Mouse (Mus musculus): ENCODE measurements around the gene Cradd. TPM values are rescaled to one million over a fixed set of nuclear protein-coding genes. Genes with fewer than 3 reads are reported as not detected.

The Cradd gene
- polyA plus RNA-seq, 1 experiment from 2014 or later, result 15.0 TPM

DNA sequence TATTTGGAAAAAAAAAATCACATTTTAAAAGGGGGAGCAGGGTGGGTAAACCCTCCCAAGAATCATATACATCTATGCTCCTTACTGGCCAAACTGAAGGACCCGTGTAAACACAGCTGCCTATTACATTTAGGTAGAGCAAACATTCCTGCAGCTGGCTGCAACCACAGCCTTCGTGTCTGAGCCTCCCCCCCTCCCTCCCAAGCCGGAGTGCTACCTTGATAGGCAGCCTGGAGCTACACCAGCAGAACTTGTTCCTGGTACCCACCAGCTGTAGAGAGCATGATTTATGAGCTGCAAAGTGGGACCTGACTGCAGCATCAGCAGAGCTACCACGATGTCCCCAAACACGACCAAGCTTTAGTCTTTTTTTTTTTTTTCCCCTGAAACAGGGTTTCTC lies 9.9 kb downstream of the Cradd start:
- DNase-seq (ENCODE audit: low spot score, missing footprints) (no peak), ATAC-seq (ENCODE audit: low FRiP score) (no peak)
- no peaks in the 10 kb centered on the region for H3K27me3 ChIP-seq (ENCODE audit: control insufficient read depth, insufficient read depth, low read length)
- no peaks in the 10 kb centered on the region for H3K36me3 ChIP-seq (ENCODE audit: control insufficient read depth, insufficient read depth, low read length)
- 72% methylated on average over 5 of the region's 5 CpGs for WGBS
- H3K4me3 ChIP-seq (ENCODE audit: low read depth, low read length), result no peak overlapping the region
- no peak overlapping the region for H3K27ac ChIP-seq (ENCODE audit: low read depth, low read length)
- H3K9ac ChIP-seq (ENCODE audit: low read length), result no peak overlapping the region
- peaks cover 10% of the 10 kb centered on the region for H3K4me1 ChIP-seq (ENCODE audit: control insufficient read depth, insufficient read depth, low read length)
- H3K9me3 ChIP-seq (ENCODE audit: control insufficient read depth, low read length), result no peaks in the 10 kb centered on the region
- no peak overlapping the region for H3K4me2 ChIP-seq

DNA sequence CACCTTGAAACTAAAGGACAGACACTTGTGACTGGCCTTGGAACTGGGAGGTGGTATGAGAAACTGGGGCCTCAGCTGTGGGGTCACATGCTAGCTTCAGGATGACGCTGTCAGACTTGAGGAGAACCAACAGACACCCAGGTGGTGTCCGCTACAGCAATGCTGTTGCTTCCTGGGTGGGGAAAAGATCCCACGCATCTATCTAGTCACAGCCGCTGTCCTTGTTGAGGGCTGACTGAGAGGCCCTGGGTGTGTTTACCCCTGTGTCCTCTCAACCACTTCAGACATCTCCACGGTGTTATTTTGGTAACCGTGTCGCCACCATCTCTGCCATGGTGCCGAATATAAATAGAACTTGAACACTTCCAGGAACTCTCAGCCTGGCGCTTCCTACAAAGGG lies 10.4 kb downstream of the Cradd start:
- Histone ChIP-seq H3K4me3 (ENCODE audit: low read depth, low read length) (no peak overlapping the region), H3K27me3 (ENCODE audit: control insufficient read depth, insufficient read depth, low read length) (no peaks in the 10 kb centered on the region), H3K9me3 (ENCODE audit: control insufficient read depth, low read length) (no peaks in the 10 kb centered on the region), H3K36me3 (ENCODE audit: control insufficient read depth, insufficient read depth, low read length) (no peaks in the 10 kb centered on the region), H3K27ac (ENCODE audit: low read depth, low read length) (no peak overlapping the region), H3K9ac (ENCODE audit: low read length) (no peak overlapping the region), H3K4me1 (ENCODE audit: control insufficient read depth, insufficient read depth, low read length) (peaks cover 10% of the 10 kb centered on the region), H3K4me2 (no peak overlapping the region)
- ATAC-seq (ENCODE audit: low FRiP score), result no peak
- no peak for DNase-seq (ENCODE audit: low spot score, missing footprints)
- WGBS, result 86% methylated on average over 9 of the region's 9 CpGs

DNA sequence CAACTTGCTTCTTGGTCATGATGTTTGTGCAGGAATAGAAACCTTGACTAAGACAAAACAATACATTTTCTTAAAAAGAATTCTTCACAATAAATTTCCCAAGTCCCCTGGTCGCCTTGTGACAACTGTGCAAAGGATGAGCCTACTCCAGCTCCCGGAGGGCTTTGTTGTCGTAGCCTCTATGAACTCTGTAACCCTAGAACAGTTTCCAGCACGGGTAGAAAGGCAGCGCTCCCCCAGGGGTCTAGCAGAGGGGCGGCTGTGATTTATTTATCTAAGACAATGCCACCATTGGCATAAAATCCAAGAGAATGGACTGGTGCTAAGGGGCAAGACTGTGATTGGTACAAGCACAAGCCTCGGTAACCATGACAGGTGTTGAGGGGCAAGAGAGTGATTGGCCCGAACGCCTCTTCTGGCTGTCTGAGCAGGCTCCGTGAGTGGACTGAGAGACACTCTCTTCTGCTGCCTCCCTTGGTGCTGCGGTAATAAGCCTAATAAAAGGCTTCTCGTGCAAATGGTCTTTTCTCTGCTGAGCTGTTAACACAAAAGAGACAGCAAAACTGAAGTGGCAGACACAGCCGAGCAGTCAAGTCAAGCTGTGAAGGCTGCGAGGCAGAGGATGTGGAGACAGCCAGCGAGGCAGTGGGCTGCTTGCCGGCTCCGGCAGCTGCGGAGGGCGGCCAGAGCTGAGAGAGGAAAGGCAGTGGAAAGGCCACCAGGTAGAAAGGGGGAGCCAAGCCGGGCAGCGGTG lies 13.1 kb downstream of the Cradd start:
- no peaks in the 10 kb centered on the region for H3K36me3 ChIP-seq (ENCODE audit: control insufficient read depth, insufficient read depth, low read length)
- peak overlapping the region; percentile 30; the same call in 1 of the 2 replicates for H3K9ac ChIP-seq (ENCODE audit: low read length)
- peak overlapping the region; percentile 21; the same call in 1 of the 2 replicates for H3K4me2 ChIP-seq
- no peak overlapping the region for H3K27ac ChIP-seq (ENCODE audit: low read depth, low read length)
- DNase-seq (ENCODE audit: low spot score, missing footprints) (peak; percentile 91), ATAC-seq (ENCODE audit: low FRiP score) (peak; percentile 79)
- peaks cover 10% of the 10 kb centered on the region for H3K4me1 ChIP-seq (ENCODE audit: control insufficient read depth, insufficient read depth, low read length)
- no peak overlapping the region for H3K4me3 ChIP-seq (ENCODE audit: low read depth, low read length)
- 10% methylated on average over 21 of the region's 21 CpGs for WGBS
- no peaks in the 10 kb centered on the region for H3K27me3 ChIP-seq (ENCODE audit: control insufficient read depth, insufficient read depth, low read length)
- no peaks in the 10 kb centered on the region for H3K9me3 ChIP-seq (ENCODE audit: control insufficient read depth, low read length)

DNA sequence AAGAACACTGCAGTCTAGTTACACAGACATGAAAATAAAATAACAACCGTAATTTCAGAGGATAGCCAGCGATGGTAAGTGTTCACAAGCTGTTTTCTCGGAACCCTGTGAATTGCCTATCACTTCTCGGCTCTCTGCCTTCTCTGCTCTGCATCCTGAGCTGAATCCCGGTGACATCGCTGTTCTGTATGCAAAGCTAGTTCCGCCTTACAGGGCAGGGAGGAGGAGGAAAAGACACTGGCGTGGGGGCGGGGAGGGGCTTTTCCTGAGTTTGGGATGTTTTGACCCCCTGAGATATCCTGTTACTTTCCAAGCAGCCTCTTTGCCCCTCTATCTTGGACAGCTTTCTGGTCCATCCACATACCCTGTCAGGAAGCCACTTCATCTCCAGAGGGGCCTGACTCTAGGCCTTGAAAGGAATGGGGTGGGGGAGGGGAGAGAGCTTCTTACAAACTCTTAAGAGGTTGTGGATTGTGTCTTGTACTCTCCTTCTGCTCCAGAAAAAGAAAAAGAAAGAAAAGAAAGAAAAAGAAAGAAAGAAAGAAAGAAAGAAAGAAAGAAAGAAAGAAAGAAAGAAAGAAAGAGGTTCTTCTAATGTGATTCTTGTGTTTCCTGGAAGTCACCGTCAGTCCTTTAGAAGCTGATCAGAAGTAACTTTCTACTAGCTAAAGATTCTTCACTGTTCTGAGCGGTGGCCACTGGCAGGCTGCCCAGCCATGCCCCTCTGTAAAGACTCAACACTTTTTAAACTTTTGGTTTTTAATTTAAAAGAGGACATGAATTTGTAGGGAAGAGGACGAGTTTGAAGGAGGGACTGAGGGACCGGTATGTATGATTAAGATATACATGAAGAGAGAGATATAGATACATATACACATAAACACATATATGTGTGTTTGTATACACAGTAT lies 14.3 kb downstream of the Cradd start:
- H3K4me1 ChIP-seq (ENCODE audit: control insufficient read depth, insufficient read depth, low read length), result peaks cover 10% of the 10 kb centered on the region
- WGBS, result 41% methylated on average over 13 of the region's 13 CpGs
- ATAC-seq (ENCODE audit: low FRiP score) (no peak), DNase-seq (ENCODE audit: low spot score, missing footprints) (no peak)
- no peaks in the 10 kb centered on the region for H3K9me3 ChIP-seq (ENCODE audit: control insufficient read depth, low read length)
- no peak overlapping the region for H3K9ac ChIP-seq (ENCODE audit: low read length)
- no peak overlapping the region for H3K4me3 ChIP-seq (ENCODE audit: low read depth, low read length)
- H3K27ac ChIP-seq (ENCODE audit: low read depth, low read length), result no peak overlapping the region
- H3K36me3 ChIP-seq (ENCODE audit: control insufficient read depth, insufficient read depth, low read length), result no peaks in the 10 kb centered on the region
- H3K27me3 ChIP-seq (ENCODE audit: control insufficient read depth, insufficient read depth, low read length), result no peaks in the 10 kb centered on the region
- H3K4me2 ChIP-seq, result no peak overlapping the region

DNA sequence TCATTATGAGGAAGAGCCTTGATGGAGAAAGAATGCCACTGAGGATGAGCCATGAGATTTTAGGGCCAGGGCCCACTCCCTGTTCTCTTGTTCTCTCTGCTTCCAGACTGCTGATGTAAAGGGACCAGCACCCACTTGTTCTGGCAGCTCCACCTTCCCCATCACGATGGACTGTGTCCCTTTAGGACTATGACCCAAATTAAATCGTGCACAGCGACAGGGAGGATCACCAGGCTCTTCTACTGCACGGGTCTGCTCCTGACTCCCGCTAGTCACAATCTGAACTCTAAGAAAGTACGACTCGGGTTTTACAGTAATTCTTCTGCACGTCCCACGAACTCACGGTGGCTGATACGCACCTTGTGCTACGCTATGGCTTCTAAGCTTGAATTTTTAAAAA lies 14.9 kb downstream of the Cradd start:
- no peak overlapping the region for H3K27ac ChIP-seq (ENCODE audit: low read depth, low read length)
- WGBS, result 77% methylated on average over 12 of the region's 12 CpGs

DNA sequence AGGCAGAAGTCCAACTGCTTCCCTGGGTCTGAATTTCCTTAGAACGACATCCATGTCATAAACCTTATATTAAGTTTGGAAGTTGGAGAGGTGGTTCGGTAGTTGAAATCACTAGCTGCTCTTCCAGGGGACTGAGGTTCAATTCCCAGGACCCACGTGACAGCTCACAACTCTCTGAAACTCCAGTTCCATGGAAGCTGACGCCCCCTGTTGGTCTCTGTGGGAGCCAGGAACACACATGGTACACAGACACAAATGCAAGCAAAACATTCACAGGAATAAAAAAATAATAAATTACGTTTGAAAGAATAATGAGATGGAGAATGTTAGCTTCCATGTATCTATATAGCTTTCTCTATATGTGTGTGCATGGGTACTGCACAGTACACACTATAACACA lies 16.0 kb downstream of the Cradd start:
- no peak for ATAC-seq (ENCODE audit: low FRiP score)
- H3K36me3 ChIP-seq (ENCODE audit: control insufficient read depth, insufficient read depth, low read length), result no peaks in the 10 kb centered on the region
- 86% methylated on average over 5 of the region's 5 CpGs for WGBS

More for the DNA sequence above, 14.9 kb downstream of the Cradd start:
- no peak overlapping the region for H3K9ac ChIP-seq (ENCODE audit: low read length)
- no peaks in the 10 kb centered on the region for H3K9me3 ChIP-seq (ENCODE audit: control insufficient read depth, low read length)
- H3K4me1 ChIP-seq (ENCODE audit: control insufficient read depth, insufficient read depth, low read length), result peaks cover 10% of the 10 kb centered on the region
- no peak for DNase-seq (ENCODE audit: low spot score, missing footprints)
- H3K36me3 ChIP-seq (ENCODE audit: control insufficient read depth, insufficient read depth, low read length), result no peaks in the 10 kb centered on the region
- no peak for ATAC-seq (ENCODE audit: low FRiP score)
- no peak overlapping the region for H3K4me3 ChIP-seq (ENCODE audit: low read depth, low read length)
- H3K4me2 ChIP-seq, result no peak overlapping the region
- H3K27me3 ChIP-seq (ENCODE audit: control insufficient read depth, insufficient read depth, low read length), result no peaks in the 10 kb centered on the region

DNA sequence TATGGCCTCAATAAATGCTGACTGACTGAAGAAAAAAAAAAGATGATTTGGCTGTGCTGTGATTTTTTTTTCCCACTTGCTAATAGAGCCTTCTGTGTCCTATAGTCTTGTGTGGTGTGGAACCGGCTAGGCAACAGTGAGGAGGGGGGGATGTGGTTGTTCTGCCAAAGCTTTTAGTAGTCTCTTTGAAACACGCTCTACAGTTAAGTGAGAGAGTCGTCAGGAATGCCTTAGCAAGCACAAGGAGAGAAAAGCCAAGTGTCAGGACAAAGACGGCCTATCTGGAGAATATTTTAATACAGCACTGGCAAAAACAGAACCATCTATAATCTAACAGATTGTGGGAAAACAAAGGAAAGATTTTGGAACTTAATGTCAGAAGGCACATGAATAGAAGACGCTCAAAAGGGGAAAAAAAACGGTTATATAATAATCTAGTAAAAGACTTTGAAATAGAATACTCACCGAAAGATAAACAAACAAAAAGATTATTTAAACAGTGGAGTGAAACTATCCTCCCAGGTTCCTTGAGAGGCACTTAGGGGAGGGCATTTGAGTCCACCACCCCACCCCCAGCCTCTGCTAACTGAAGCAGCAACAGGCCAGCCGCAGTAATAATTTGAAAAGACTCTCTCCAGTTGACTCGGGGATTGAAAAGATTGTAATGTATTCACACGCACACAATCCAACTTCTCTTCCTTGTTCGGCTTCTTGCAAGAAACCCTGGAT lies 16.9 kb downstream of the Cradd start:
- Histone ChIP-seq H3K27me3 (ENCODE audit: control insufficient read depth, insufficient read depth, low read length) (no peaks in the 10 kb centered on the region), H3K4me1 (ENCODE audit: control insufficient read depth, insufficient read depth, low read length) (peaks cover 10% of the 10 kb centered on the region), H3K4me2 (no peak overlapping the region), H3K36me3 (ENCODE audit: control insufficient read depth, insufficient read depth, low read length) (no peaks in the 10 kb centered on the region), H3K4me3 (ENCODE audit: low read depth, low read length) (no peak overlapping the region), H3K9me3 (ENCODE audit: control insufficient read depth, low read length) (no peaks in the 10 kb centered on the region), H3K27ac (ENCODE audit: low read depth, low read length) (no peak overlapping the region), H3K9ac (ENCODE audit: low read length) (no peak overlapping the region)
- 48% methylated on average over 11 of the region's 11 CpGs for WGBS
- ATAC-seq (ENCODE audit: low FRiP score), result no peak
- DNase-seq (ENCODE audit: low spot score, missing footprints), result no peak

More for the DNA sequence above, 16.0 kb downstream of the Cradd start:
- no peaks in the 10 kb centered on the region for H3K27me3 ChIP-seq (ENCODE audit: control insufficient read depth, insufficient read depth, low read length)
- no peak overlapping the region for H3K4me2 ChIP-seq
- H3K4me1 ChIP-seq (ENCODE audit: control insufficient read depth, insufficient read depth, low read length), result peaks cover 10% of the 10 kb centered on the region
- DNase-seq (ENCODE audit: low spot score, missing footprints), result no peak
- H3K9ac ChIP-seq (ENCODE audit: low read length), result no peak overlapping the region
- H3K27ac ChIP-seq (ENCODE audit: low read depth, low read length), result no peak overlapping the region
- H3K9me3 ChIP-seq (ENCODE audit: control insufficient read depth, low read length), result no peaks in the 10 kb centered on the region
- H3K4me3 ChIP-seq (ENCODE audit: low read depth, low read length), result no peak overlapping the region

DNA sequence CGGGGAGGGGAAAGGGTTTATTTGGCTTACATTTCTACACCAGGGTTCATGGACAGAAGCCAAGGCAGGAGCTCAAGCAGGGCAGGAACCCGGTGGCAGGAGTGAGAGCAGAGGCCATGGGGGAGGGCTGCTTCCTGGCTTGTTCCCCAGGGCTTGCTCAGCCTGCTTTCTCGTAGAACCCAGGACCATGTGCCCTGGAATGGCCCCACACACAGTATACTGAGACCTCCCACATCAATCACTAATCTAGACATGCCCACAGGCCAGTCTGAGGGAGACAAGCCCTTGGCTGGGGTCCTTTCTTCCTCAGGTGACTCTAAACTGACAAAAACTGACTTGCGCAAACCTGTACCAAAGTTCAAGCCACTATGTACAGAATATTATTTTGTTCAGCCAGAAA lies 19.7 kb downstream of the Cradd start:
- no peak overlapping the region for H3K4me2 ChIP-seq
- no peak overlapping the region for H3K4me3 ChIP-seq (ENCODE audit: low read depth, low read length)
- no peak overlapping the region for H3K27ac ChIP-seq (ENCODE audit: low read depth, low read length)
- no peaks in the 10 kb centered on the region; the same call in 1 of the 2 replicates for H3K4me1 ChIP-seq (ENCODE audit: control insufficient read depth, insufficient read depth, low read length)
- no peaks in the 10 kb centered on the region for H3K36me3 ChIP-seq (ENCODE audit: control insufficient read depth, insufficient read depth, low read length)
- H3K9ac ChIP-seq (ENCODE audit: low read length), result no peak overlapping the region
- DNase-seq (ENCODE audit: low spot score, missing footprints) (no peak), ATAC-seq (ENCODE audit: low FRiP score) (no peak)
- WGBS, result 69% methylated on average over 4 of the region's 4 CpGs
- H3K9me3 ChIP-seq (ENCODE audit: control insufficient read depth, low read length), result no peaks in the 10 kb centered on the region
- no peaks in the 10 kb centered on the region for H3K27me3 ChIP-seq (ENCODE audit: control insufficient read depth, insufficient read depth, low read length)
